Mouse (Mus musculus) macrophage (primary cell): Measurements from ENCODE around the gene Rgs3. TPM values are rescaled to one million over a fixed set of nuclear protein-coding genes. Genes with fewer than 3 reads are reported as not detected.
"Not testable (repeated sequence)": the region's sequence is repeated elsewhere in the genome, so short reads cannot be mapped to it uniquely, and the experiment has no call there.

Experiments
- H3K27ac ChIP-seq: fragments of 350-480 bp; formaldehyde crosslinking; 2 replicates; pipeline ENCODE4 v1.9.0; 2021
- H3K36me3 ChIP-seq: fragments of 350-480 bp; formaldehyde crosslinking; 2 replicates; pipeline ENCODE4 v1.9.0; 2021; ENCODE audit errors: inconsistent target
- H3K4me3 ChIP-seq: fragments of 350-480 bp; formaldehyde crosslinking; 2 replicates; pipeline ENCODE4 v1.9.0; 2021; ENCODE audit errors: inconsistent target
- H3K79me2 ChIP-seq: fragments of 350-480 bp; formaldehyde crosslinking; 2 replicates; pipeline ENCODE4 v1.9.0; 2021; ENCODE audit errors: inconsistent target
- WGBS: methylation state at CpG from one replicate; pipeline ENCODE4 v1.1.7; 2026; ENCODE audit warnings: inconsistent platforms; ENCODE audit not compliant: missing documents; 5-methylcytosine and 5-hydroxymethylcytosine counted together
- polyA plus RNA-seq: library from polyadenylated mRNA; stranded (reverse); fragments of 250-400 nt; gene quantifications from 3 replicates; pipeline ENCODE4 v1.2.4, GENCODE M21; 2018; ENCODE audit warnings: inconsistent platforms

Rgs3 gene
- polyA plus RNA-seq, 1 experiment from 2014 or later = 17.4 TPM

GRCm38 (mm10) chr4:62568359-62568758 lies 8.7 kb downstream of the Rgs3 start:
- WGBS = 80% methylated on average over 1 of the region's 1 CpGs

GRCm38 (mm10) chr4:62569603-62570002 lies 10.0 kb downstream of the Rgs3 start:
- no peak overlapping the region for H3K27ac ChIP-seq
- no peaks in the 10 kb centered on the region for H3K36me3 ChIP-seq
- H3K4me3 ChIP-seq = no peak overlapping the region
- WGBS = 98% methylated on average over 4 of the region's 5 CpGs
- H3K79me2 ChIP-seq = no peaks in the 10 kb centered on the region

More at GRCm38 (mm10) chr4:62568359-62568758, 8.7 kb downstream of the Rgs3 start:
- H3K36me3 ChIP-seq = no peaks in the 10 kb centered on the region
- no peak overlapping the region for H3K27ac ChIP-seq
- no peaks in the 10 kb centered on the region for H3K79me2 ChIP-seq
- H3K4me3 ChIP-seq = no peak overlapping the region

GRCm38 (mm10) chr4:62570029-62570428 lies 10.4 kb downstream of the Rgs3 start:
- no peak overlapping the region for H3K4me3 ChIP-seq
- H3K79me2 ChIP-seq = no peaks in the 10 kb centered on the region
- no peak overlapping the region for H3K27ac ChIP-seq
- 95% methylated on average over 5 of the region's 5 CpGs for WGBS
- H3K36me3 ChIP-seq = no peaks in the 10 kb centered on the region

GRCm38 (mm10) chr4:62582365-62583264 lies 23.0 kb downstream of the Rgs3 start:
- no peak overlapping the region for H3K4me3 ChIP-seq
- 21% methylated on average over 18 of the region's 18 CpGs for WGBS
- no peaks in the 10 kb centered on the region for H3K36me3 ChIP-seq
- H3K27ac ChIP-seq = no peak overlapping the region
- no peaks in the 10 kb centered on the region for H3K79me2 ChIP-seq

GRCm38 (mm10) chr4:62583265-62584092 lies 23.8 kb downstream of the Rgs3 start:
- Histone ChIP-seq H3K36me3 (no peaks in the 10 kb centered on the region), H3K79me2 (no peaks in the 10 kb centered on the region), H3K27ac (no peak overlapping the region), H3K4me3 (no peak overlapping the region; the same call in 1 of the 2 replicates)
- 6% methylated on average over 42 of the region's 42 CpGs for WGBS

- no peak overlapping the region for H3K4me3 ChIP-seq
- no peaks in the 10 kb centered on the region for H3K36me3 ChIP-seq
- H3K27ac ChIP-seq = no peak overlapping the region
- H3K79me2 ChIP-seq = no peaks in the 10 kb centered on the region
- WGBS = 82% methylated on average over 8 of the region's 8 CpGs
These were observed 27.4 kb downstream of the Rgs3 start for GRCm38 (mm10) chr4:62587067-62587466.

- Histone ChIP-seq H3K4me3 (no peak overlapping the region), H3K27ac (no peak overlapping the region), H3K36me3 (no peaks in the 10 kb centered on the region), H3K79me2 (no peaks in the 10 kb centered on the region)
- WGBS = 100% methylated on average over 1 of the region's 1 CpGs
These were observed 31.2 kb downstream of the Rgs3 start for GRCm38 (mm10) chr4:62590878-62591277.

- no peaks in the 10 kb centered on the region for H3K36me3 ChIP-seq
- H3K4me3 ChIP-seq = no peak overlapping the region
- 34% methylated on average over 11 of the region's 11 CpGs for WGBS
- no peak overlapping the region for H3K27ac ChIP-seq
- no peaks in the 10 kb centered on the region for H3K79me2 ChIP-seq
These were observed 31.7 kb downstream of the Rgs3 start for GRCm38 (mm10) chr4:62591326-62591725.

- H3K27ac ChIP-seq, H3K36me3 ChIP-seq, H3K4me3 ChIP-seq, H3K79me2 ChIP-seq: not testable (repeated sequence)
- WGBS = 20% methylated on average over 20 of the region's 24 CpGs
These were observed 34.0 kb downstream of the Rgs3 start for GRCm38 (mm10) chr4:62593546-62594240.

- H3K4me3 ChIP-seq = no peak overlapping the region
- H3K36me3 ChIP-seq = no peaks in the 10 kb centered on the region
- 87% methylated on average over 5 of the region's 5 CpGs for WGBS
- H3K79me2 ChIP-seq = no peaks in the 10 kb centered on the region
- H3K27ac ChIP-seq = no peak overlapping the region
These were observed 34.8 kb downstream of the Rgs3 start for GRCm38 (mm10) chr4:62594442-62594841.

GRCm38 (mm10) chr4:62596051-62596450 lies 36.4 kb downstream of the Rgs3 start:
- Histone ChIP-seq H3K36me3 (no peaks in the 10 kb centered on the region), H3K27ac (no peak overlapping the region), H3K79me2 (no peaks in the 10 kb centered on the region), H3K4me3 (no peak overlapping the region)
- WGBS = 82% methylated on average over 5 of the region's 5 CpGs

- H3K36me3 ChIP-seq = no peaks in the 10 kb centered on the region
- H3K27ac ChIP-seq = no peak overlapping the region
- no peak overlapping the region for H3K4me3 ChIP-seq
- WGBS = 50% methylated on average over 1 of the region's 1 CpGs
- H3K79me2 ChIP-seq = no peaks in the 10 kb centered on the region
These were observed 40.9 kb downstream of the Rgs3 start for GRCm38 (mm10) chr4:62600549-62600948.

- no peaks in the 10 kb centered on the region for H3K79me2 ChIP-seq
- 91% methylated on average over 4 of the region's 4 CpGs for WGBS
These were observed 44.0 kb downstream of the Rgs3 start for GRCm38 (mm10) chr4:62603607-62604006.

GRCm38 (mm10) chr4:62604094-62604493 lies 44.4 kb downstream of the Rgs3 start:
- 78% methylated on average over 4 of the region's 4 CpGs for WGBS

More at GRCm38 (mm10) chr4:62603607-62604006, 44.0 kb downstream of the Rgs3 start:
- Histone ChIP-seq H3K4me3 (no peak overlapping the region), H3K27ac (no peak overlapping the region), H3K36me3 (no peaks in the 10 kb centered on the region)

More at GRCm38 (mm10) chr4:62604094-62604493, 44.4 kb downstream of the Rgs3 start:
- Histone ChIP-seq H3K79me2 (no peaks in the 10 kb centered on the region), H3K36me3 (no peaks in the 10 kb centered on the region), H3K4me3 (no peak overlapping the region), H3K27ac (no peak overlapping the region)
